Mouse (Mus musculus): ENCODE measurements around the gene Col25a1. TPM values are rescaled to one million over a fixed set of nuclear protein-coding genes. Genes with fewer than 3 reads are reported as not detected.

Gene Col25a1
- polyA plus RNA-seq, 1 experiment from 2014 or later = 4.7 TPM

GRCm38 (mm10) chr3:130104471-130104870, 26.8 kb upstream of the Col25a1 start:
- no peak for DNase-seq (ENCODE audit: low spot score)
- WGBS = 67% methylated on average over 9 of the region's 9 CpGs
- Histone ChIP-seq H3K27me3 (replicated peaks; ENCODE audit: control insufficient read depth, insufficient read depth, low read length) (no peaks in the 10 kb centered on the region), H3K9me3 (ENCODE audit: control insufficient read depth, low read length) (no peaks in the 10 kb centered on the region), H3K36me3 (ENCODE audit: control insufficient read depth, insufficient read depth, low read length) (no peaks in the 10 kb centered on the region), H3K4me2 (ENCODE audit: low read length) (no peak overlapping the region), H3K27ac (ENCODE audit: low read depth) (no peak overlapping the region), H3K9ac (ENCODE audit: low read length) (no peak overlapping the region), H3K4me3 (ENCODE audit: low read depth, low read length) (no peak overlapping the region), H3K4me1 (replicated peaks; ENCODE audit: control insufficient read depth, insufficient read depth, low read length) (no peaks in the 10 kb centered on the region)
- ATAC-seq (replicated peaks; ENCODE audit: low FRiP score, low TSS enrichment, low read depth) = no peak

DNA sequence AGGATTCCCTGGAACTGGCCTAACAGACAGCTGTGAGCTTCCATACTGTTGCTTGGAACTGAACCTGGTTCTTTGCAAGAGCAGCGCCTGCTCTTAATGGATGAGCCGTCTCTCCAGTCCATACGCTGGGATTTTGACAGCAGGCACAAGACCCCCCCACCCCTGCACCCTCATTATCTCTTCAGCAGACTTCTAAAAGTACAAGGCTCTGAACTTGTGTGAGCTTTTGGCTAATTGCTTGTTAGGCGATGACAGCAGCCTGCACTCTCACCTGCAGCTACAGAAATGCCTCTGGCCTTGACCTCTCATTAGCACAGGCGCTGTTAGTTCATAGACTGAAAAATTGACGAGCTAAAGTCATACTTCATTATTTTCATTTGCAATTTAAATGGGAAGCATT, 14.4 kb upstream of the Col25a1 start:
- DNase-seq (ENCODE audit: low spot score) (no peak), ATAC-seq (replicated peaks; ENCODE audit: low FRiP score, low TSS enrichment, low read depth) (no peak)
- no peak overlapping the region for H3K27ac ChIP-seq (ENCODE audit: low read depth)
- no peak overlapping the region for H3K4me2 ChIP-seq (ENCODE audit: low read length)
- H3K9ac ChIP-seq (ENCODE audit: low read length) = no peak overlapping the region
- no peaks in the 10 kb centered on the region for H3K27me3 ChIP-seq (replicated peaks; ENCODE audit: control insufficient read depth, insufficient read depth, low read length)
- no peak overlapping the region for H3K4me3 ChIP-seq (ENCODE audit: low read depth, low read length)
- H3K9me3 ChIP-seq (ENCODE audit: control insufficient read depth, low read length) = no peaks in the 10 kb centered on the region
- no peaks in the 10 kb centered on the region for H3K4me1 ChIP-seq (replicated peaks; ENCODE audit: control insufficient read depth, insufficient read depth, low read length)
- no peaks in the 10 kb centered on the region for H3K36me3 ChIP-seq (ENCODE audit: control insufficient read depth, insufficient read depth, low read length)
- WGBS = 81% methylated on average over 6 of the region's 6 CpGs

DNA sequence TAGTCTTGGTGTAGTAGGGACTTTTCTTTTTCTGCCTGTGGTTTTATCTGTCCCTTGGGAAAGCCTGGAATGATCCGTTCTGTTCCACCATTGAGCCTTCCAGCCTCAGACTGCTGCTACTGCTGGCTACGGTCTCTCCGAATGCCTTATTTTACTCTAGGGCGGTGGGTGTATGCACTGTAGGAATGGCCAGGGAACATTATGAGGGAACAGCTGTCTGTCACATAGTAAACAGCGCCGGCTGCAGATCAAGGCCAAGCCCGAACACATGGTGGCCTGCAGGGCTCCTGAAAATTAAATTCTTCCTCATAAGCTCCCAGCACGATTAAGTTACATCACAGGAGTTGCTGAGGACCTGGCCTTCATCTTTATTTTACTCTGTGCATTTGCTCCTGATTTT, 3.5 kb upstream of the Col25a1 start:
- 65% methylated on average over 8 of the region's 8 CpGs for WGBS
- DNase-seq (ENCODE audit: low spot score) = no peak

GRCm38 (mm10) chr3:130128564-130128963, 2.7 kb upstream of the Col25a1 start:
- H3K27ac ChIP-seq (ENCODE audit: low read depth) = no peak overlapping the region

More for the DNA sequence above, 3.5 kb upstream of the Col25a1 start:
- Histone ChIP-seq H3K9me3 (ENCODE audit: control insufficient read depth, low read length) (no peaks in the 10 kb centered on the region), H3K4me2 (ENCODE audit: low read length) (no peak overlapping the region), H3K36me3 (ENCODE audit: control insufficient read depth, insufficient read depth, low read length) (no peaks in the 10 kb centered on the region), H3K27me3 (replicated peaks; ENCODE audit: control insufficient read depth, insufficient read depth, low read length) (no peaks in the 10 kb centered on the region), H3K27ac (ENCODE audit: low read depth) (no peak overlapping the region), H3K4me3 (ENCODE audit: low read depth, low read length) (no peak overlapping the region), H3K9ac (ENCODE audit: low read length) (no peak overlapping the region), H3K4me1 (replicated peaks; ENCODE audit: control insufficient read depth, insufficient read depth, low read length) (no peaks in the 10 kb centered on the region)
- no peak for ATAC-seq (replicated peaks; ENCODE audit: low FRiP score, low TSS enrichment, low read depth)

GRCm38 (mm10) chr3:130129635-130130206, 1.6 kb upstream of the Col25a1 start:
- 43% methylated on average over 10 of the region's 10 CpGs for WGBS
- DNase-seq (ENCODE audit: low spot score) (no peak), ATAC-seq (replicated peaks; ENCODE audit: low FRiP score, low TSS enrichment, low read depth) (no peak; the same call in 1 of the 2 replicates)
- Histone ChIP-seq H3K27ac (ENCODE audit: low read depth) (no peak overlapping the region), H3K4me1 (replicated peaks; ENCODE audit: control insufficient read depth, insufficient read depth, low read length) (no peaks in the 10 kb centered on the region), H3K9ac (ENCODE audit: low read length) (no peak overlapping the region), H3K4me2 (ENCODE audit: low read length) (no peak overlapping the region), H3K9me3 (ENCODE audit: control insufficient read depth, low read length) (no peaks in the 10 kb centered on the region), H3K36me3 (ENCODE audit: control insufficient read depth, insufficient read depth, low read length) (no peaks in the 10 kb centered on the region), H3K27me3 (replicated peaks; ENCODE audit: control insufficient read depth, insufficient read depth, low read length) (no peaks in the 10 kb centered on the region), H3K4me3 (ENCODE audit: low read depth, low read length) (no peak overlapping the region)

More at GRCm38 (mm10) chr3:130128564-130128963, 2.7 kb upstream of the Col25a1 start:
- H3K36me3 ChIP-seq (ENCODE audit: control insufficient read depth, insufficient read depth, low read length) = no peaks in the 10 kb centered on the region
- no peaks in the 10 kb centered on the region for H3K4me1 ChIP-seq (replicated peaks; ENCODE audit: control insufficient read depth, insufficient read depth, low read length)
- ATAC-seq (replicated peaks; ENCODE audit: low FRiP score, low TSS enrichment, low read depth) (no peak), DNase-seq (ENCODE audit: low spot score) (no peak)
- 64% methylated on average over 11 of the region's 11 CpGs for WGBS
- H3K27me3 ChIP-seq (replicated peaks; ENCODE audit: control insufficient read depth, insufficient read depth, low read length) = no peaks in the 10 kb centered on the region
- H3K9me3 ChIP-seq (ENCODE audit: control insufficient read depth, low read length) = no peaks in the 10 kb centered on the region
- H3K4me2 ChIP-seq (ENCODE audit: low read length) = no peak overlapping the region
- no peak overlapping the region for H3K9ac ChIP-seq (ENCODE audit: low read length)
- H3K4me3 ChIP-seq (ENCODE audit: low read depth, low read length) = no peak overlapping the region

GRCm38 (mm10) chr3:130137204-130137603, 5.9 kb downstream of the Col25a1 start:
- H3K27me3 ChIP-seq (replicated peaks; ENCODE audit: control insufficient read depth, insufficient read depth, low read length) = no peaks in the 10 kb centered on the region
- no peak overlapping the region for H3K4me3 ChIP-seq (ENCODE audit: low read depth, low read length)
- no peaks in the 10 kb centered on the region for H3K9me3 ChIP-seq (ENCODE audit: control insufficient read depth, low read length)
- DNase-seq (ENCODE audit: low spot score) = no peak
- ATAC-seq (replicated peaks; ENCODE audit: low FRiP score, low TSS enrichment, low read depth) = no peak
- H3K9ac ChIP-seq (ENCODE audit: low read length) = no peak overlapping the region
- no peaks in the 10 kb centered on the region for H3K4me1 ChIP-seq (replicated peaks; ENCODE audit: control insufficient read depth, insufficient read depth, low read length)
- H3K36me3 ChIP-seq (ENCODE audit: control insufficient read depth, insufficient read depth, low read length) = no peaks in the 10 kb centered on the region
- no peak overlapping the region for H3K27ac ChIP-seq (ENCODE audit: low read depth)
- H3K4me2 ChIP-seq (ENCODE audit: low read length) = no peak overlapping the region

DNA sequence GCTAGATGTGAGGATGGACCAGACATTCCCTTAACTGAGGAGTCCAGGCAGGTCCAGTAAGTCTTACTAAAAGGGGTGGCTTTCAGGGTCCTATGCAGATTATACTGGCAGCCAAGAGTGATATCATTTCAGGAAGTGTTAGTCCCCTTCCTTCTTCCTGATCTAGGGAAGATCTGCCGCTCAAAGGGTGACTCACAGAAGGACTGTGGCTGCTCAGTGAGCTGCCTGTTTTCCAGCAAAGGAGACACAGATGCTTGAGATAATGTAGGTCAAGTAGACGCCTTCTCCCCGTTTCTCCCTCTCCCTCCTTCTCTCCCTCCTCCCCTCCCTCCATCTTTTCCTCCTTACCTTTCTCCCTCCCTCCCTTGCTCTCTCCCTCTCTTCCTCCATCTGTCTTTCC, 6.3 kb downstream of the Col25a1 start:
- DNase-seq (ENCODE audit: low spot score) (no peak), ATAC-seq (replicated peaks; ENCODE audit: low FRiP score, low TSS enrichment, low read depth) (no peak)

GRCm38 (mm10) chr3:130145874-130146273, 14.6 kb downstream of the Col25a1 start:
- no peak overlapping the region for H3K4me2 ChIP-seq (ENCODE audit: low read length)
- no peak for ATAC-seq (replicated peaks; ENCODE audit: low FRiP score, low TSS enrichment, low read depth)
- H3K9ac ChIP-seq (ENCODE audit: low read length) = no peak overlapping the region
- 72% methylated on average over 12 of the region's 12 CpGs for WGBS
- H3K9me3 ChIP-seq (ENCODE audit: control insufficient read depth, low read length) = no peaks in the 10 kb centered on the region
- H3K36me3 ChIP-seq (ENCODE audit: control insufficient read depth, insufficient read depth, low read length) = no peaks in the 10 kb centered on the region
- H3K27ac ChIP-seq (ENCODE audit: low read depth) = no peak overlapping the region
- H3K4me3 ChIP-seq (ENCODE audit: low read depth, low read length) = no peak overlapping the region
- H3K27me3 ChIP-seq (replicated peaks; ENCODE audit: control insufficient read depth, insufficient read depth, low read length) = no peaks in the 10 kb centered on the region
- no peaks in the 10 kb centered on the region for H3K4me1 ChIP-seq (replicated peaks; ENCODE audit: control insufficient read depth, insufficient read depth, low read length)
- no peak for DNase-seq (ENCODE audit: low spot score)

More for the DNA sequence above, 6.3 kb downstream of the Col25a1 start:
- Histone ChIP-seq H3K4me3 (ENCODE audit: low read depth, low read length) (no peak overlapping the region), H3K9ac (ENCODE audit: low read length) (no peak overlapping the region), H3K36me3 (ENCODE audit: control insufficient read depth, insufficient read depth, low read length) (no peaks in the 10 kb centered on the region), H3K4me1 (replicated peaks; ENCODE audit: control insufficient read depth, insufficient read depth, low read length) (no peaks in the 10 kb centered on the region), H3K27ac (ENCODE audit: low read depth) (no peak overlapping the region), H3K4me2 (ENCODE audit: low read length) (no peak overlapping the region), H3K9me3 (ENCODE audit: control insufficient read depth, low read length) (no peaks in the 10 kb centered on the region), H3K27me3 (replicated peaks; ENCODE audit: control insufficient read depth, insufficient read depth, low read length) (no peaks in the 10 kb centered on the region)
- 42% methylated on average over 3 of the region's 3 CpGs for WGBS

DNA sequence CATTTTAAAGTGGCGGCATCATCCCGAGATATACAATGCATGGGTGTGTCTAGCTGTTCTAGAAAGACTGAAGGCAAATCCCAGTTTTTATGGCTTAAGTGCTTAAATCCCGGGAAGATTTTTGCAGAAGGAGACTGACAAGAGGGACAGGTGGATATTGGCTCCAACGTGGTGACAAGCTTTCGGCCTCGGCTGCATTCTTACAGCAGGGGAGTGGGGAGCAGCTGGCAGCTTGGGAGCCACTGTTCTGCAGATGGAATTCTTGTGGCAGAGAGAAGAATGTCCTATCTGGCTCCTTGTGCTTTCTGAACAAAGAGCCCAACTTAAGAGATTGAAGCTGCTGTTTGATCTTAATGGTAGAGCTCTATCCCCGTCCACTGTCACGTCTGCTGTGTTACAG, 16.5 kb downstream of the Col25a1 start:
- Histone ChIP-seq H3K9me3 (ENCODE audit: control insufficient read depth, low read length) (no peaks in the 10 kb centered on the region), H3K27ac (ENCODE audit: low read depth) (no peak overlapping the region), H3K9ac (ENCODE audit: low read length) (no peak overlapping the region), H3K4me1 (replicated peaks; ENCODE audit: control insufficient read depth, insufficient read depth, low read length) (no peaks in the 10 kb centered on the region), H3K36me3 (ENCODE audit: control insufficient read depth, insufficient read depth, low read length) (no peaks in the 10 kb centered on the region), H3K4me3 (ENCODE audit: low read depth, low read length) (no peak overlapping the region), H3K27me3 (replicated peaks; ENCODE audit: control insufficient read depth, insufficient read depth, low read length) (no peaks in the 10 kb centered on the region), H3K4me2 (ENCODE audit: low read length) (no peak overlapping the region)
- 62% methylated on average over 8 of the region's 8 CpGs for WGBS
- DNase-seq (ENCODE audit: low spot score) = no peak
- ATAC-seq (replicated peaks; ENCODE audit: low FRiP score, low TSS enrichment, low read depth) = no peak
